Mouse (Mus musculus): ENCODE measurements around the gene Gja1.
A peak's percentile ranks its signal among the peaks of the same experiment; 100 is the strongest.

The Gja1 gene

DNA sequence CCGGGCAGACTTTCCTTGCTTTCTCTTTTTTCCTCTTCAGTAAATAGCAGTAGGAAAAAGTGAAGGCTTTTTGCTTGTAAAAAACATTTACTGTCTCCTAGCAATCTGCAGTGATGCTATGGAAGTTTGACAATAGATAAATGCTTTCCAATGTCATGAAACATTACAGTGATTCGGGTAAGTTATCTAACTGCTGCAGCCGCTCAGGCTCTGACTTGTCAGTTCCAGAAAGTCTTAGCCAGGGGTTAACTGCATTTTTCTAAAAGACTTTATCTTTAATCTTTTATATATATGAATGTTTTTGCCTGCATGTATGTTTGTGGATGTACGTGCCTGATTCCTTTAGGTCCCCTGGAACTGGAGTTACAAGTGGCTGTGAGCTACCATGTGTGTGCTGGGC, 45.4 kb downstream of the Gja1 start:
- DNase-seq: no peak

DNA sequence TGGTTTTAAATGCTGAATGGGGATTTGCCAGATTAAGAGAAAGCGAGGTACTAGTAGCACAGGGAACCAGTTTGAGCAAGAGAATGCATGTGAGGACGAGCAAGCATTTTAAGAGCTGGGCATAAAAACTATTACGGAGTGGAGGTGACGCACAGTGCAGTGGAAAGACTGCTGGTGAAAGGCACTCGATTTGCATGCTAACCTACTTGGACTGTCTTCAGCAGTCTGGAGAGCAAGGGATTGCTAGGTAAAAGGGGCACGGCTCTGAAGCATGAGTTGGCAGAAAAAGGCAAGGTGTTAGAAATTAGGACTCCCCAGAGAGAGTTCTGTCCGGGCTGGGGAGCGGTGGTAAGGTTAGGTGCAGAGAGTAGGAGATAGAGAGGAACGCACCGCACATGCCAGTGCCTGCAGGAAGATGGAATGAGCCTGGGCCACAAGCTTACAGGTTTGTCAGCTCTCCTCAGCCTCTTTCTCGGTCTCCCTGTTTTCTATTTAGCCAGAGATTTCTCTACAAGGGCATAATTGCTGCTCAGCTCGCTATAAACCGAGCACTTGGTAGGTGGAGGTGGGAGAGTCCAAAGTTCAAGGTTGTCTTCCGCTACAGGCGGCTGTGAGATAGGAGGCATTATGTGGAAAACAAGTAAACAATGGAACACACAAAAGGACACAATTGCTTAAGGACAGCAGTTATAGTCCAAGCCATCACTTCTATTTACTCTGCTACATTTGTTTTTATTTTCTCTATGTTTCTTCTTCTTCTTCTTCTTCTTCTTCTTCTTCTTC, 48.1 kb downstream of the Gja1 start:
- no peak for DNase-seq

DNA sequence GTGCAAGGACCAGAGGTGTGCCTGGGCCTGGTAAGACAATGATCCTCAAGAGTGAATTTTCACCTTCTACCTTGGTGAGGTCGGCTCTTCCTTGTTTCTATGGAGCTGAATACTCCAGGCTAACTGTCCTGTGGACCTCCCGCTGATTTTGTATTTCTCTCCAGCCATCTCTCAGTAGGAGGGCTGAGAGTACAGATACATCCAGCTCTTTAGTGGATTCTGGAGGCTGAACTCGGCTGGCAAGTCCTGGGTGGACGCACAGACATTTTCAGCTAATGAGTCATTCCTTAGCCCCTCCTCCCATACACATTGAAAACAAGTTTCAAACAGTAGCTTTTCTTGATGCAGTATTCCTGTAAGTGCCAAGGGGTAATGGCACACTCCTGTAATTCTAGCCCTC, 49.2 kb downstream of the Gja1 start:
- DNase-seq: no peak

GRCm38 (mm10) chr10:56427382-56427781, 50.3 kb downstream of the Gja1 start:
- no peak for DNase-seq

DNA sequence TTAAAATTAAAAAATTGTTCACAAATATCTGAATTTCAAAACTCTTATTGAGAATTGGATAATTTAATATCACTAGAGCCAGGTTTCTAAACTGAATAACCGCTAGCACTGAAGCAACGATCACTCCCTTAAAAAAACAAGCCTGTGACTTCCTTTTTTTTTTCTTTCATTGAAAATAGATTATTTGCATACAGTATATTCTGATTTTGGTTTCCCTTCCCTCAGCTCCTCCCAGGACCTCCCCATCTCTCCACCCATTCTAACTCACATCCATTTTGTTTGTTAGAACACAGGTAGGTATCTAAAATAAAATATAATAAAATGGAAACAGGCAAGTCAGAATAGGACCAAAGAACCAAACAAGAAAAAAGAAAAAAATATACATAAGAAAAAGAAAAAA, 50.7 kb downstream of the Gja1 start:
- DNase-seq: no peak

DNA sequence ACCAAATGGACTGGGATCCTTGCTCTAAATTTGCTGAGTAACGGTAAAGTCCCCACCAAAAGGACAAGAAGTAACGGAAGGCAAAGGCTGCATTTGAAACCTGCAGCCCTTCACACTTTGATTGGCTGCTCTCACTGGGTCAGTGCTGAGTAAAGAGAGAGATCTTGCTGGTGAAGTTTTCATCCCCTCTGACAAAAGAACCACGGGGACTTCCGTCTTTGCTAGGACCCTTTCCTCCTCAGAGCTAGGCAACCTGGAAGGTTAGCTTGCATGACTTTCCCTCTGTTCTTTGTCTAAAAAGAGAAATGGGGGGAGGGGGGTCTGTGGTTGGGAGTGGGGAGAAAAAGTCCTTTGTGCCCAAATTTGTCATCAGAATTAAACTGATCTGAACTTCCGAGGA, 51.9 kb downstream of the Gja1 start:
- DNase-seq: no peak

DNA sequence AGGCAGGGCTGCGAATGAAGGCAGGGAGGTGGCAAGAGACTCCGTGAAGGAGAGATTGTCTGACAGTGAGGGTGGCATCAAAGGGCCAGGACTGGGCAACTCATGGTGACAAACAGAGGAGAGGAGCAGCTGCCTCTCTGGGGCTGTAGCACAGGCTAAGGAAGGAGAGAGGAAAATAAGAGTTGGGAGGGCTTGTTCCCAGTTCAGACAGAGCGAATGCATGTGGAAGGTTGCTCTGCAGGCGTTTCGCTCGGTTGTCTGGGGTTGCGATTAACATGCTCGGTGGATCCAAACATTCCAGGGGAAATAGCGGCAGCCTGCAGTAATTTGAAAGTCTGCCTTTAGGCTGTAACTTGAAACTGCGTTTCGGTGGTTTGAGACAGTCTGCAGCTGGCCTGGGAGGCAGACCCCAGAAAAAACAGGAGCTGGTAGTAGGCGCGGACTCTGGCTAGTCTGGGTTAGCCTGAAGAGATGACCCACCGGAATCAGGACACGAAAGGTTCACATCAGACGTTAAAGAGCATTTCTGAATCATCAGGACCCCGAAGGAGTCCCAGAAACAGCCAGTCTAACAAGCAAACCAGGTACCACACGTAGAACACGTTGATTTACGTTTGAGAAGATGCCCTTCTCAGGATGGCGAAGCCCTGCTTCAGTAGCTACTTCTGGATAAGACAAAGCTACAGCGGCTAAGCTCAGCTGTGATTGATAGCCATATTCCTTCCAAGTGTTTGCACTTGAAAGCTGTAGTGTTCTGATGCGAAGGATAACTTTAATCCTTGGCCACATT, 54.7 kb downstream of the Gja1 start:
- DNase-seq: peak; percentile 12

DNA sequence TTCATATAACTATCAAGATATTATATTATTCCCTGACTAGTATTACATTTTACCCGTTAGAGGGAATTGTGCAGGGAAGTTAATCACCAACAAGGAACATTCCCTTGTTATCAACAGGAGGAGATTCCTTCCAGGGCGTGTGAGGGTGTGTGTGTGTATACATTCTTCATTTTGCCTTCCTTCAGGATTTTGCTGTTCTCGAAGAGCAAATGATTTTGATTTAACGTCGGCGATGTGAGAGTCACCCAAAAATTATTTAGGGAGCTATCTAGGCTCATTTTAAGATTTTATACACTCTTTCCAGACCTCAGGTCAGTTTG, 55.2 kb downstream of the Gja1 start:
- no peak for DNase-seq

DNA sequence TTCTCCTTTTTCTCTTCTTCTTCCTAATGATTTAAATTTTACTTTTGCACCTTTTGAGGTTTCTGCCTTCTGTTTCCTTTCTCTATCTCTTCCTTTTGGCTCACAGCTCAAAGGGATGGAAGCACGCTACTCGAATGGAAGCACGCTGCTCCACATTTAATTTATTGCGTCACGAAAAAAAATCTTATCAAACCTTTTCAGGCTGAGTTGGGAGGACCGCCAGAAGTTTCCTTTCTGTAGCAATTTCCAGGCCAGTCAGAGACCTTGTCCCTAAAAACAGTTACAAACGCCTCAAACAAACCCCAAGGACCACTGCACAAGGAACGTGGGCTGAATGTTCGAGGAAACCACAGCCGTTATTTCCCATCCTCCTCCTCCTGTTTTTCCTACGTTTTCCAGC, 60.2 kb downstream of the Gja1 start:
- DNase-seq: no peak

GRCm38 (mm10) chr10:56439638-56440037, 62.5 kb downstream of the Gja1 start:
- peak; percentile 26 for DNase-seq

- DNase-seq: no peak
These were observed 67.3 kb downstream of the Gja1 start for GRCm38 (mm10) chr10:56444457-56444856.

GRCm38 (mm10) chr10:56449030-56449429, 71.9 kb downstream of the Gja1 start:
- no peak for DNase-seq
